Mouse (Mus musculus) mesoderm, embryonic 11.5 days (tissue): ENCODE data around the gene Mrps18b.
"Not testable (repeated sequence)": the region's sequence is repeated elsewhere in the genome, so short reads cannot be mapped to it uniquely, and the experiment has no call there.

Experiments used
- DNase-seq: peaks from one replicate; pipeline ENCODE4 v3.0.0-alpha.2; 2012; ENCODE audit warnings: low read depth, low spot score

Mrps18b gene

DNA sequence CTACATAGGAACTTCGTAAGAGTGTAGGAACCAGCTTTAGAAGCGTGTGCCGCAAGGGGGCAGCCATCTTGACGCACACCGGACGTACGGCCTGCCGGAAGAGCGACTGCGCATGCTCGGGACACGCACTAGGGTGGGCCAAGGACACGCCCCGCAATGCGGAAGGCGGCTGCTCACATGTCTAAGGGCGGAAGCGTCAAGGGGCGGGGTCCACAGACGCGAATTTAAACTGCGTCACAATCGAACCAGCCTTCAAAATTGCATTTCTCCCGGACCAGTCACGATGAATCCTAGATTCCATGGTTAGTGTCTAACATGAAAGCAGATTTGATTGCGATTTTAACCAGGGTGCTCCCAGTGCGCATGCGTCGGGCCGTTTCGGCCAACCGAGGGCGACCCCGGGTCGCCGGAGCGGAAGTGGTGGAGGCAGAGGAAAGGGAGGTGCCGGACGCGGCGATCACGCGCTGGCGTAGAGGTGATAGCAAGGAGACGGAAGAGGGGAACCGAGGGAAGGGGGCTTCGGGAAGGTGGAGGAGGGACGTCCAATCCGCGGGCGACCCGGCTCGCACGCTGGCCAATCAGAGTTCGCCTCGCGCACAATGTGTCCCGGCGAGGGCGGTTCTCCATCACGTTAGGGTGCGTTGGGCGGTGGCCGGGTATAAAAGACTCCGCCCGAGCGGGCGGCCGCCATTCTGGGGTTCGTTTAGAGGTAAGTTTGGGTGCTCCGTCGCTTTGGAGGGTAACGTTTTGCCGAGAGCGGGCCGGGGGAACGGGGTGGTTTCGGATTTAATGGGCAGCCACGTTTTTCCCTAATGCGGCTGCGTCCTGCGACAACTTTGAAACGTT lies at the start of gene Mrps18b, which contains the start of gene Ppp1r10:
Gene Mrps18b, minus strand, starts transcription at position 93 of the 846 bp plus-strand sequence.
Gene Ppp1r10, plus strand, starts transcription at position 138 of the 846 bp plus-strand sequence.
- DNase-seq, result peak; percentile 100

DNA sequence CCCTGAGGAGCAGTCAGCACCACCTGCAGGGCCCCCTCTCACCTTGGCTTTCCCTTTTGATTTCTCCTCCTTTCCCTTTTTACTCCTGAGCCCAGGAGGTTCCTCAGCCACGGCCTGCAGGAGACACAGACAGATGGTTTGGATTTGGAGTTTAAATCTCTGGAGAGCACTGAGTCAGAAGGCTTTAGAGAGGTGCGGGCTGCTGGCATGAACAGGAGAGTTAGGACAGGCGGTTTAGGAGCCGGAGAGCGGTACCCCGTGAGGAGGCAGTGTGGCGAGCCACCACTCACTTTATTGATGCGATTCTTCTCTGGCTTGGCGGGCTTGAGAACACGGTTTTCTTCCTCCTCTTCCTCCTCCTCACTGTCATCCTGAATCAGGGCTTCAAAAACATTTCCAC lies 47.1 kb upstream of the Mrps18b start:
- no peak for DNase-seq

DNA sequence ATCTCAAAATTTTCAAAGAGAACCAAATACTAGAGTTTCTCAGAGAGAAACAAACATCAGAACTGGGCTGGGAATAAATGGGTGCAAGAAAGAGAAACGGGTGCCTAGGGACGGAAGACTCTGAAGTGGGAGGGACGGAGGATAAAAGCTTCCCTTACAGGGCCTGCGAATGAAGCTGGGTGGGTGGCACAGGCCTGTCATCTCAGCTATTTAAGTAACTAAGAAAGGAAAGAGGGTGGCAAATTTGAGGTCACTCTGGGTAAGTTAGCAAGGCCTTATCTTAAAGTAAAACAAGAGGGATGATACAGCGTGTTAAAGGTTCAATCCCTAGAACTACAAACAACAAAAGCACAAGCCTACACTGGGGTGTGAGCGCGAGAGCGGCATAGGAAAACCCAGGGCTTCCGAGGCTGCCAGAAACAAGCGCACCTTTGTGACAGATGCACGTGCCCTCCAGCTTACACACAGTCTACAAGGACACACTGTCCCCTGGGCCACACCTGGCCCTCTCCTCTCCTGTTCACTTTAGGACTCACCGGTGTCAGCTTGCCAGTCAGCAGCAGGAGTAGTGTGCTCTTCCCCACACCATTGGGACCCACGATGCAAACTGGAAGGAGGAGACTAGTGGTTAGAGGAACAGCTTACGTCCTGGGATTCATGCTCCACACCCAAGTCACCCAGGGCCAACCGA lies 42.5 kb upstream of the Mrps18b start:
- no peak for DNase-seq

DNA sequence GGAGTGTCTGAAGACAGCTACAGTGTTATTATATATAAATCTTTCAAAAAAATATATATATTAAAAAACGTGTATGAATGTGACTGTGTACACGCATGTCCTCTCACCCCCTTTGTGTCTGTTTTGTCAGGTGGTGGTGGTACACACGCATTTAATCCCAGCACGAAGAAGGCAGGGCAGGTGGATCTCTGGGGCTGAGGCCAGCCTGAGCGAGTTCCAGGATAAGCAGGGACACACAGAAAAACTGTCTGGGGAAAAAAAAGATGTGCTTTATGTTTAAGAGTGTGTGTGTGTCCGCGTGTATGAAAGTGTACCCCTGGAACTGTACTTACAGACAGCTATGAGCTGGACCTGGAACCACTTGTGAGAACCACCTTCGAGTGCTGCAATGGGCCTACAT lies 38.5 kb upstream of the Mrps18b start:
- DNase-seq, result no peak

DNA sequence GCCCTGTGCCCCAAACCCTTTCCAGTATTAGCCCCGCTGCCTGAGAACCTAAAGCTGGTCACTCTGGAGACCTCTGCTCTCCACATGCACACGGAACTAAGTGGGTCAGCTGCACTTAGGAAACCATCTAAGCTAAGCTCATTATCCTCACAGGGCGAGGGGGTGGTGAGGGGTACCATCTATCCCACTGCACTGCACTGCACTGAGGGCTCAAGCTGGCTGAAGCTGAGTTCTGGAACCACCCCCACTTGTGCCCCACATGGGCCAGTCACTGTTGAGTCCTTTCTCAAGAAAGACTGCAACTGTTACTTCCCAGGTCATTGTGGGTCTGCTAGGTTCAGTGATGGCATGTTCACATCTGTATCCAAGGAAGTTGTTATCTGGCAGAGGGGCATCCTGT lies 36.4 kb upstream of the Mrps18b start:
- not testable (repeated sequence) for DNase-seq

DNA sequence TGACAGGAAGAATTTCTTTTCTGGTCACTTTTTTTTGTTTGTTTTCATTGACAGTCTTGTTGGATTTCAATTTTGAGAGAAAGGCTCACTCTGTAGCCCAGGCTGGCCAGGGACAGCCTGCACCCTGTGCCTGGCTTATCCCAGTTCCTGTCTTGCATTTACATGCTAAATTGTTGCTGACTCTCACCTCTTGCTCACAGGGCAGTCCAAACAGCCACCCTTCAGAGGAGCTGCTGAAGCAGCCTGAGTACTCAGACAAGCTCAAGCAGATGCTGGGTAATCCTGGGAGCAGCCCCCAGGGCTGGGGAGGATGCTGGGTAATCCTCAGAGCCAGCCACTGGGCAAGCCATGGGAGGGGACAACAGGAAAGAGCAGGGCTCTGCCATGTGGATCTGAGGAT lies 34.8 kb upstream of the Mrps18b start:
- not testable (repeated sequence) for DNase-seq

DNA sequence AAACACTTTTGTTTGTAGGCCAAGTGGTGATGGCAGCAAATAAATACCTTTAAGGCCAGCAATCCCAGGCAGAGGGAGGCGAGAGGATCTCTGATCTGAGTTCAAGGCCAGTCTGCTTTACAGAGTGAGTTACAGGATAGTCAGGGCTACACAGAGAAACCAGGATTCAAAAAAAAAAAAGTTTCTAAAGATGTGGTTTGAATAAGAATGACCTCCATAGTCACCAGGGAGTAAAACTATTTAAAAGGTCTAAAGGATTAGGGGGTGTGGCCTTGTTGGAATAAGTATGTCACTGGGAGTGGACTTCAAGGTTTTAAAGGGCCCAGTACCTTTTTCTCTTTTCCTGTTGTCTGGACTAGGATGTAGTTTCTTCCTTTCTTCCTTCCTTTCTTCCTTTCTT lies 23.8 kb upstream of the Mrps18b start:
- no peak for DNase-seq

DNA sequence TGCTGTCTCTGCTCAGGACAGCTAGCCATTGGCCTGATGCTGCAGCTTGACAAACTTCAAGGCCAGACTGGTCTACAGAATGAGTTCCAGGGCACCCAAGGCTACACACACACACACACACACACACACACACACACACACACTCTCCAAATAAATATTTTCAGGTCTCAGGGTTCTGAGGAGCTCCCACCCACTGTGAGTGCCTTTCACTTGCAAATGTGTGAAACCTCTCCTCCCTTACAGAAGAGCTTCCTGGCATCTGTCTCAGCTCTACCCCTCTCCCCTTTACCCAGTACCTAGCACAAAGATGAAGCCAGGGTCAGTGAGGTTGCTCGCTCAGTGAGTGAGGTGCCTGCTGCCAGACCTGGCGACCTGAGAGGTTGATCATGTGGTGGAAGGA lies 22.9 kb upstream of the Mrps18b start:
- DNase-seq, result no peak

DNA sequence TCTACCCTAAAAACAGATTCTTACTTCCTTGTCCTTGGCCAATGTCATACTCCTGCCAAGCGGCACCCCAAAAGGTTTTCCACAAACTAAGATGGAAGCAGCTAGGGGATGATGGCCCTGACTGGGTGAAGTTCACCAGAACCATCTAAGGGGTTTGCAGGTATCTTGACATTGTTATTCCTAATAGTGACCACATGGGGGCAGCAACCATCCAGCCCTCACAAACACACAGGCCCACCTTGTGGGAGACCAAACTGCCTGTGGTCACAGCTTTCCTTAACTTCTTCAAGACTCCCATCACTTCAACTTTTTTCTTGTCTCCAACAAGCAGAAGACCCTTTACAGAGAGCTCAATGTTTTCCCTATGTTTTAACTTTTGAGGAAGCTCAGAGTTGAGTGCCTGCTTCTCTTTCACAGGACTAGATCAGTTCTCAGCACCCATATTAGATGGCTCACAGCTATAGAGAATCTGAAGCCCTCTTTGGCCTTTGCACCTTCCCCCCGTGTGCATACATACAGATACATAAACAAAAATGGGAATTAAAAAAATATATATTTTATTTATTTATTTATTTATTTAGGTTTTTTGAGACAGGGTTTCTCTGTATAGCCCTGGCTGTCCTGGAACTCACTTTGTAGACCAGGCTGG lies 21.6 kb upstream of the Mrps18b start:
- DNase-seq, result peak; percentile 82

DNA sequence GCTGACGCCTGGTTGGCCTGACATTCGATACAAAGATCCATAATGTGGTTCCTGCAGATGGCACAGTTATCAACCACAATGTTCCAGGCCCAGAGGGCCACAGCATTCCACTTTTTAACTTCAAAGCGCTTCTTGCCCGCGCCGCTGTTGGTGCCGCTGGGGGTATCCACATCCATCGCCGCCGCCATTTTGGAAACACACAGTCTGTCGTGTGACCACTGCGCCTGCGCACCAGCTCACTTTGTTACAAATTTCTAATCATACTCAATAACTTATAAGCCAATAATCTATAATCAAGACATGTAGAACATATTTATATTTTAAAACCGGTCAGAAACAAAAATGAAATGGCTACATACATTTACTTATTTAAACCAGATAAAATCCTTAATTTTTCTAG lies 19.6 kb upstream of the Mrps18b start:
- DNase-seq, result not testable (repeated sequence)

DNA sequence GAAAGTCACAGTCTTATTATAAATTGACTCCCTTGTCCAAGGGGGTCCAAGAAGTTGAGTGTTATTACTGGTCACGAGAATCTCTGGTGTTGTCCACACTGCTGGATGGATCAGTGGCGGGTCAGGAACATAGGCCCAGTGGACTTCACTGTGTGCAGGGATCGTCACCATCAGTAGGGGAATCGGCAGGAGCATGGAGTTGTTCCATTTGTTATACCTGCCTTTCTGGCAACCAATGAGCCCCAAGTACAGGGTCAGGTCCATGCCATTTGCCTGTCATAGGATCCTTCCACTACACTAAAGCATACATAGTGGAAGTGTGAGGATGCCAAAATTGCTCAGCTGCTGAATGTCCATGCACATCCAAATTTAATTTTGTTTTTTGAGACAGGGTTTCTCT lies 16.4 kb upstream of the Mrps18b start:
- DNase-seq, result no peak

DNA sequence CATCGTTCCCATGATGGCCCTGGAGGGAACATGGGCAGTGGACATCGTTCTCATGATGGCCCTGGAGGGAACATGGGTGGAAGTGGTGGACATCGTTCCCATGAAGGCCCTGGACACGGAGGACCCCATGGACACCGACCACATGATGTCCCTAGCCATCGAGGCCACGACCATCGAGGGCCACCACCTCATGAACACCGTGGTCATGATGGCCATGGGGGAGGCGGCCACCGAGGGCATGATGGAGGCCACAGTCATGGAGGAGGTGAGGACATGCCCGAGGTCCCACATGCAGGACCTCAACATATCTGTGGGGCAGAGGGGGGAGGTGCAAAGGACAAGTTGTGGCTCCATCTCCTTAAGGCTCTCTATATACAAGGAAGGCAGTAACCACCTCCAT lies 14.4 kb upstream of the Mrps18b start:
- no peak for DNase-seq

DNA sequence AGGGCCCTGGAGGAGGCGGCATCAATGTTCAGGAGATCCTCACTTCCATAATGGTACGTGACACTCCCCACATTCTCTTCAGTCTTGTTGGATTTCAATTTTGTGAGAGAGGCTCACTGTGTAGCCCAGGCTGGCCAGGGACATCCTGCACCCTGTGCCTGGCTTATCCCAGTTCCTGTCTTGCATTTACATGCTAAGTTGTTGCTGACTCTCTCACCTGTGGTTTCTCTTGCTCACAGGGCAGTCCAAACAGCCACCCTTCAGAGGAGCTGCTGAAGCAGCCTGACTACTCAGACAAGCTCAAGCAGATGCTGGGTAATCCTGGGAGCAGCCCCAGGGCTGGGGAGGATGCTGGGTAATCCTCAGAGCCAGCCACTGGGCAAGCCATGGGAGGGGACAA lies 13.3 kb upstream of the Mrps18b start:
- DNase-seq, result no peak

DNA sequence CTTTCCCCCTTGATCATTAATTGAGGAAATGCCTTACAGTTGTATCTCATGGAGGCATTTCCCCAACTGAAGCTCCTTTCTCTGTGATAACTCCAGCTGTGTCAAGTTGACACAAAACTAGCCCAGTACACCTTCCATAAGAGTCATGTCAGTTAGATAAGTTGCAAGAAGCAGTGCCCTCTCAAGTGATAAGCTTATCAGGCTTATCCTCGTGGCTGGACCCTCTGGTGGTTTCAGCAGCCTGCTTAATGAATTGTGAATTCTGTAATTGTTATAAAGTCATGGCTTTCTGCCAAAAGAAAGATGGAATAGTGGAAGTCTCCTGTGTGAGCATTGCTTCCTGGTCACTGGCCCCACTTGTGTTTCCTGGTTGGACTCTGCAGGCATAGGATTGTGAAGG lies 11.3 kb upstream of the Mrps18b start:
- no peak for DNase-seq

DNA sequence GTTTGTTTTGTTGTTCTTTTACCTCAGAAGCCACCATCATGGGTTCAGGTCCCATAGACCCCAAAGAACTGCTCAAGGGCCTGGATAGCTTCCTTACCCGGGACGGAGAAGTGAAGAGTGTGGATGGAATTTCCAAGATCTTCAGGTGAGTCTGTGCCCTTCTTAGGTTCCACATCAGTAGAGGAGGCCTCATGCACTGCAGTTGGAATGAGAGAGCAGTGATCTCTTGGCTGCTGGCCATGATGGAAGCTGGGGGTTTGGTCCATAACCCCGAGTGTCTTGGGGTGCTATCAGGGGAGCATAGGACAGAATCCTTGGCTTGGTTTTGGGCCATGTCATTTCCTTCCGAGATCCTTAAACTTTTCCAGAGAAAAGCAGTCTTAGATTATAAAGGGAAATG lies 7.1 kb upstream of the Mrps18b start:
- DNase-seq, result no peak

DNA sequence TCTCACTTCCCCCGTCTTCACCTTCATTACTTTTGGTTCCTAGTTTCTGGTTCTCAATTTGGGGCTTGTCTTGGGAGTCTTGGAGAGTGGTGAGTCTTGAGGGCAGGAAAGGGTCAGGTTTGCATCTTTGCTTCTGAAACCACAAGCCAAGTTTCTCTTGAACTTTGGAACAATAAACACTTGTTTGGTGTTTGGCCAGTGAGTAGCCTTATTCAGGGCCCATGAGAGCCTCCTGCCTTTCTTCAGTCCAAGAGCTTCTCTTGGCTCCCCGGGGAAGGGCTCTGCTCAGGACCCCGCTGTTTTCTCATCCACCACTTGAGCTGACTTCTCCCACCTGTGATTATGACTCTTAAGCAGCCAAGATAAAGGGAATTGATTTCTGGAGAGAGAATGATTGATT lies 6.4 kb upstream of the Mrps18b start:
- DNase-seq, result no peak

DNA sequence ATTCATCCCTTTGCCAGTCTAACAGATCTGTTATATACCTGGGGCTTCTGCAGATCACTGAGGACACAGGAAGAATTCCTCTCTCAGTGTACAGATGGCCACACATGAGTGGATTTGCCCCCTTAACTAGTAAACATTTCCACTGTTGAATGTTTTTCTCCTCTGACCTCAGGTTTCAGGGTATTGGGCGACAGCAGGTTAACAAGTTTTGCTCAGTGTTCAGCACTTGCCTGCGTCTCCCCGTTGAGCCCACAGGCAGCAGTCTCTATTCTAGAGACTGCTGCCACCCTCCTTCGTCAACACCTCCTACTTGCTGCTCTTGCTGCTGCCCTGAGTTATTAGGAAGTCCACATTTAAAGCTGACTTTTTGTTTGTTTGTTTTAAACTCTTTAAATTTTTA lies 5.5 kb upstream of the Mrps18b start:
- DNase-seq, result no peak

DNA sequence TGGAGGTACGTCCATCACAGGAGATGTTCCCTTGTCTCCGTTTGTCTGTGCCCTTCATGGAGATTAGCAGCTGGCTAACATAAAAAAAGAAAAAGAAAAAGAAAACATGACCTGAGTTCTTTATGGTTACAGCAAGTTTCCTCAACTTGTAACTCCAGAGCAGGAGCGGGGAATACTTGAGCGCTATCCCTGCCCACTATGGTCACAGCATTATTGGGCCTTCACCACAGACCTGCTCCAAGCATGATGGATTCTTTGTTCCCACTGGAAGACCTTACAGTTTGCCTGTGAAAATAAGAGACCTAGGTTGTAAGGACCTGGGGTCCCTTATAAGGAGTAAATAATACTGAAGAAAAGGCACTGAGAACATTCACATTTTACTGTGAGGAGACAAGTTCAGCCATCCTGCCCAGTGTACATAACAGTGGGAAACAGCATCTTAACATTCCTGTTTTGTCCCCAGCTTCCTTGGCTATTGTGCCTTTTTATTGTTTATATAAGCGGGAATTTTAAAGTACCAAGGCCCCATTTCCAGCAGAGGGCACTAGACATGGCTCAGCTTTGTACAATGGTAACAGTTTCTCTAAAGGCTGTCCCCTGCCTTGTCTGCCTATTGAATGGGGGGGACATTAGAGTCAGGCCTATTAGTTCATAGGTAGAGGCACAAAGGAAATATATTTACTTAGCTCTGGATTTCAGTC lies 4.8 kb upstream of the Mrps18b start:
- DNase-seq, result peak; percentile 63

DNA sequence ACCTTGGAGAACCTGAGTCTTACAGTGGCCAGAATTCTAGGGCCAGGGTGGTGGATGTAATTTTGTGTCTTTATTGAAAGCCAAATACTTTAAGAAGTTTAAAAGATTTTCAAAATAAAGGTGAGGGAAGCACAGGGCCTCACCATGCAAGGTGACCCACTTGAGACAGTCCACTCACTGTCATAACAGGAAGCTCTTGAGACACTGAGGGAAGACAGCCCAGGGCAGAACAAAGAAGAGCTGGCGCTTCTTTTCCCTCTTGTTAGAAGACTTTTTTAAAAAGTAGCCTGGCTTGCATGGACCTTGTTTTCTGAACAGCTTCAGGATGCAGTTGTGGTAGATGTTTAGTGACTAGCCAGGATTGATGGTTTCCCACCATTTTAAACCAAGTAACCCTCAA lies 4.2 kb upstream of the Mrps18b start:
- no peak for DNase-seq

DNA sequence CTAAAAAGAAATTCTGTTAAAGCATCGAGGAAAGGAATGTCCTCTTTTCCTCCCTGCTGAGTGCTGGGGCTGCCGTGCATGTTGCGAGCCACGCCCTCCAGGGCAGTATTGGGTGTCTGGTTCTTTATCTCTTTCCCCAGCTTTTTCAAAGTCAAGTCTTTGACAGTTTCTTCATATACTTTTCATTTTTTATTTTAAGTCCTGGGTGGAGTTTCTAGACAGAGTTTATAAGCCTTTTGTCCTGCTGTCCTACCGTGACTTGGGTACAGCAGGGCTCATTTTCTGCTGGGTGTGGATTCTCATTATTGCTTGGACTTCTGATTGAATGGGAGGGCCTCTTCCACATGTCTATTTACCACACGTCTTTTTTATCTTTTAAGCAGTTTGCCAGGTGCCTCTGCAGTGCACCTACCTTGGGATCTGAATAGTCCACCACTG lies 3.7 kb upstream of the Mrps18b start:
- DNase-seq, result no peak

DNA sequence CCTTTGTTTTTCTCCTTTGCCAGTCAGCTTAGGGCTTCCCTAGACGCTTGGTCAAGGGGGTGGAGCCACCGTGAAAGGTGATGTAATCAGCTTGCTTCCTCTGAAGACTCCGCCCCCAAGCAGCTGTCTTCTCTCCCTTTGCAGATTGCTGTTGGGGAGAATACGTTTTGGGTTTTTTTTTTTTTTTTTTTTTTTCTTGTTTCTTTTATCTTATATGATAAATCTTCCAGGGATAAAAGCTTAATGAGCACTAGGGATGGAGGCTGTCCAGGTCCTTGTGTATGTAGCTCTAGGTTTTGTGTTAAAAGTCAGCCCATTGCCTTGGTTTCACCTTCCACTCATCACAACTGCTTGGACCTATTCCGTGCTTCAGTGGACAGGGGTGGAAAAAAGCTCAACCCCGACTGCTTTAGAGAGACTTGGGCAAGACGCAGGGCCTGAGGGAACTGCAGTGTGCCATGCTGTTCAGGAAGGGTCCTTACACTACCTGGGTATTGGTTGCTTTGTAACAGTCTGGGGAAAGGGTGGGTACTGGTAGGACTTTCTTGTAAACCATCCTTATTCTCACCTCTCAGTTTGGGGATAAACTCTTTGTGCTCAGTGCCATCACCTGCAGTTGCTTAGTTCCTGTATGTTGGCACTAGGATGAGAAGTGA lies 3.0 kb upstream of the Mrps18b start:
- DNase-seq, result peak; percentile 96
